Mouse (Mus musculus) cerebellum, adult 11 months (tissue): ENCODE measurements around the gene G530012D18Rik.
"Not testable (repeated sequence)": the region's sequence is repeated elsewhere in the genome, so short reads cannot be mapped to it uniquely, and the experiment has no call there.

ENCODE experiments used
- DNase-seq: peaks from one replicate; pipeline ENCODE4 v3.0.0; 2022

Gene G530012D18Rik

GRCm38 (mm10) chr1:85575376-85575775 lies at the start of gene G530012D18Rik:
Gene G530012D18Rik, plus strand, starts transcription at chr1:85575676.
- DNase-seq = not testable (repeated sequence)

- not testable (repeated sequence) for DNase-seq
These were observed 49.1 kb upstream of the G530012D18Rik start for GRCm38 (mm10) chr1:85526401-85526800.

DNA sequence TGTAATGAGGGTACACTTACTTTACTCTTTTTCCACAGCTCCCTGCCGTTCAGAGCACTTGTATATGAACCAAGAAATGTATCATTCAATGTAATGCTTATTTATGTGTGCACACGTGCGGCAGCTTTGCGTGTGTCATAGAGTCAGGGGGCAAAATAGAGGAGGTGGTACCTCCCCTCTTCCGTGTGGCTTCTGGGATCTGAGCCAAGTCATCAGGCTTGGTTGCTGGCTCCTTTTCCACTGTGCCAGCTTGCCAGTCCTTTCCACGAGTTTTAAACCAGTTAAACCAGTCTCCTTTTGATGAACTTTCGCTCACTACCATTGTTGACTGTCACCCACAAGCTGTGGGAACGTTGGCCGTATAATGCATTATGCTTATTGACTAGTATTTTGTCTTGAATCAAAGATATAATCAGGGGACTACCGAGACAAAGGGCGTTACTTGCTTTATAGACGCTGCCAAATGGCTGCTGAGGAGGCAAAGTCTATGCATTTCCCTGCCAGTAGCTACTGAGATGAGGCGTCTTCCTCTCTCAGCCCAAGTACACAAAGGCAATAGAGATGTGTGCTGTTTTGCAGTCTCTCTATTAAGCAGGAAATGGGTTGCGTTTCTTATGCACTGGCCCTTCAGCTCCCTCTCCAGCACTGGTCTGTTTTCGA lies 46.9 kb upstream of the G530012D18Rik start:
- not testable (repeated sequence) for DNase-seq

DNA sequence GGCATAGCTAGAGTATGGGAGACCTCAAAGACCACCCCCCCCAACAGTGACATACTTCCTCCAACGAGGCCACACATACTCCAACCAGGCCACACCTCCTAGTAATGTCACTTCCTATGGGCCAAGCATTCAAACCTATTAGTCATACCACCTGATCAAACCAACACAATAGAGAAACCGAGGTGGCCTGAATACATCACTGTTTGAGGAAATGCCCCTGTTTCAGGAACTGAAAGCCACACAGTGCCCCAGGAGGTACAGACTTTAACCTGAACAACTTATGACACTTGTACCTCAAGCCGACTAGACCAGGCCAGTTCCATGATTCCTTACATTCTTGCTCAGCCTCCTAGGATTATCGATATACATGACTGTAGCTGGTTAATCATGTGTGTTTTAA lies 31.7 kb upstream of the G530012D18Rik start:
- not testable (repeated sequence) for DNase-seq

DNA sequence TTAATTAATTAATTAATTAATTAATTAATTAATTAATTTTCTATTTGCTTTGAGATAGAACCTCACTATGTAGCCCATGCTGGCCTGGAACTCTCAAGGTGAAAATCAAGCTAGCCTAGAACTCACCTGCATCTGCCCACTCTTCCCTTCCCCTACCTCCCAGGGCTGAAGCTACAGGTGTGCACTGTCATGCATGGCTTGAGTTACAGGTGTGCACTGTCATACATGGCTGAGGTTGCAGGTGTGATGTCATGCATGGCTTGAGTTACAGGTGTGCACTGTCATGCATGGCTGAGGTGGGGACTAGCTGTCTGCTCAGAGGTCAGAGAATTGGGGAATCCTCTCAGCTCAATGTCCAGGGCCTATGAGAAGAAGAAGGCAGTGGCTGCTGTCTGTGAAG lies 29.0 kb upstream of the G530012D18Rik start:
- not testable (repeated sequence) for DNase-seq

DNA sequence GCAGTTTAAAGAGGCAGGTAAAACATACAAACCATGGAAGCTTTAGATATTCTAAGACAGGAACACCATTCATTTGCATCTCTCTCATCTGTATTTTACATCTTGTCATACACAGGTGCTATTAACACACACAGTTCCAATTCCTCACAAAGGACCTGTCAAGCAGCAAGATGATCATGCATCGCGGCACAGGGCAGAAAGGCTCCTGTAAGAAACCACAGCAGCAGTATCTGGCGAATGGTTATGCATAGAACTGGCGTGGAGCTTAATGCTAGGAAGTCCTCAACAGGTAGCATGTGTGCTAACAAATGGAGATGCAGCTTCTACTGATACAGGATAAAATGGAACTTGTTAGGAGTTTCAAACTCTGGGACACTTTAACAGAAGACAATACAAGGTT lies 20.2 kb upstream of the G530012D18Rik start:
- DNase-seq = peak; percentile 2

DNA sequence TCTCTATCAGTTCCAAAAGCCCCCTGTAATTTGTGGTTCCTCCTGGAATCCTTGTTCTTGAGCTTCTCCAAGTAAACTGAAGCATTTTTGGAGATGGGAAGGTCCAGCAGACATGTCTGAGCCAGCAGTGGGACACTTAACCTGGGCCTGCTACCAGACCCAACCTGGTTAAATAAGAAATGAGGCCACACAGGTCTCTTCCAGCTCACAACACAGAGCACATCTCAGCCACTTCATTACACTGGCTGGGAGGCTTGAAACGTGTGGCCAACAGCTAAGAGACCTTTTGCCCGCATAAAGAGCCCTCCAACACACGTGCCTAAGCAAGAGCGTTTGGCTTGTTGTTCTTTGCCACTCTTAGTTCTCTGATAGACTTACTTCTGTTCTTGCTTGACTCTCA lies 1.9 kb upstream of the G530012D18Rik start:
- not testable (repeated sequence) for DNase-seq

- DNase-seq = not testable (repeated sequence)
These were observed 3.0 kb downstream of the G530012D18Rik start for GRCm38 (mm10) chr1:85578372-85579010.

GRCm38 (mm10) chr1:85579199-85580147 lies 4.0 kb downstream of the G530012D18Rik start:
- not testable (repeated sequence) for DNase-seq

- not testable (repeated sequence) for DNase-seq
These were observed 4.7 kb downstream of the G530012D18Rik start for GRCm38 (mm10) chr1:85580148-85580534.

DNA sequence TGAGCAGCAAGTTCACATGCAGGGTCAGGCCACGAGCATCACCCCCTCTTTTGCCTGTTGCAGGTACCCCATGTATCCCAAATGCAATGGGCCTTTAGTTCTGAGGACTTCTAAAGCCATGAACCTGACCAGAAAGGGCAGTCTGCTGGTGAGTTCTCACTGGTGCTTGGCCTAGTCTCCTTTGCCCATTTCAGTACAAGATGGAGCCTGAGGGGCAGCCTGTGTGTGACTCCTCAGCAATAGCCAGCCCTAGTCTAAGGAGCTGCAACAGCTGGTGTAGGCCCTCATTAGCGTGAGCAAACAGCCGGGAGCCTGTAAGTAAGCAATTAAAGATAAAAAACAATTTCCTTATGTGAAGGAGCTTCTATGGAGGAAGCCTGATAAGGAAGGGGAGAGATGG lies 5.1 kb downstream of the G530012D18Rik start:
- DNase-seq = not testable (repeated sequence)

DNA sequence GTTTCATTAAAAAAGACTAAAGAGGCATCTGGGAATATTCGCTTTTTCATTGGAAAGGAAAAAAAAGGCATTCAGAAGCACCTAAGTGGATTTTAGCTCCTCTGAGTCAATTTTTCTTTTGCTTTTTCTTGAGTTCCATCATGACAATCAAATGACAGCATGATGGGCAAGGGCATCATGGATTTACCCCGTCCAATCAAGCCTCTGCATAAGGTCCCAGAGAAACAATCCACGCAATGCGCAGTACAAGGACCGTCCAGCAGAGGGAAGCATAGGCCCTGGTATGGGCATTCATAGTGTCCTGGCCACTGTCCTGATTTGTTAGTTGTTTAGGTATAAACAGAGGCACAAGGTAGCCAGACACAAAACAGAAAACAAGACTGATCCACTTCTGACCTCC lies 6.0 kb downstream of the G530012D18Rik start:
- not testable (repeated sequence) for DNase-seq

- not testable (repeated sequence) for DNase-seq
These were observed 13.2 kb downstream of the G530012D18Rik start for GRCm38 (mm10) chr1:85588697-85589096.

- DNase-seq = not testable (repeated sequence)
These were observed 17.1 kb downstream of the G530012D18Rik start for GRCm38 (mm10) chr1:85592526-85592925.

DNA sequence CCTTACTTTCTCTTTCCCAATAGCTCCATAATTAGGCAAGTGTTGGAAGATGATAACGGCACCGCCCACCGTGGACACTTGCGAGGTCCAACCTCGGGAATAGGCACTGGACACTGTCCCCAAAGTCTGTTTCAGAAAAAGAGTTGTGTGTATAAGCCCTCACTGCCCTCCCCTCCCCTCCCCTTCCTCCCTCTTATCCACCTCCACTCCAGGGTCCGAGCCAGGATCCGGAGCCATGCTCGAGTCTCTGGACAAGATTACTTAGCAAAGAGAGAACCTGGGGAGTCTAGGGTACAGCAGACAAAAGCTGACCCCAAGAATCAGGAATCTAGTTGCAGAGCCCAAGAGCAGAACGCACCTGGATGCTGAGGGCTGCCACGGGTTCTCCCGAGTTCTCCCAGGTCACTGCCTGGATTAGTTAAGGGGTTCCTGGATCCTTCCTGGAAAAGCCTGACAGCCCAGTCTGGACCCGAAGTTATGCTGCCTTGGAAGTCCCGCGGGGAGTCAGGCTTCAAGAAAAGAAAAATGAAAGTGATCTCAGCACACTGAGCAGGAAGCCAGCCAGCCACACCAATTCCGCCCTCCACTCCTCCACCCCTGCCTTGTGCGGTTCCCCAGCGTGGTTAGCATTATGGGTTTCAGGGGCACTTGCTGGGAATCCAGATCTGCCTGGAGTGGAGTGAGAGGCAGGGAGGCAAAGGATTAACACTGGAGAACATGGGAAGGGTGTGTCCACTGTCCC lies 23.0 kb downstream of the G530012D18Rik start, which contains the start of gene Sp110:
Sp110 (minus strand) TSS at position 547 of the 742 bp plus-strand sequence.
- DNase-seq = not testable (repeated sequence)

DNA sequence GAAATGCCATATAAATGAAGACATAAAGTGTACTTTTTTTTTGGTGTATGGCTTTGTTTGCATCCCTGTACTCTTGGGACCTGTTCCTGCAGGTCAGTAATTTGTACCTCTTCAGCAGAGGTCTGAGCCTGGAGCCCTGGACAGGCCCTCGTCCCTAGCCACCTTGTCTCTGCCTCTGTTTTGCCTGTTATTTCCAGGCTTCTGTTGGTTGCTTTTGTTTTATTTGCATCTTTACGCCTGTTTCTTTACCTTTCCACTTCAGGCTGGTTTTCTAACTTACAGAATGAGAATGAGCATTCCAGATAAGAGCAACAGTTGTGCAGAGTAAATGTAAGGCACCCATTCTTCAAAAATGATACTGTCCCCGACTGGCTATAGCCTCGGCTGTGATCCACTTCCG lies 24.6 kb downstream of the G530012D18Rik start, which contains the start of gene Sp140:
Sp140 (plus strand) TSS at position 301 of the 400 bp plus-strand sequence.
- DNase-seq = not testable (repeated sequence)

GRCm38 (mm10) chr1:85600794-85601193 lies 25.3 kb downstream of the G530012D18Rik start:
- DNase-seq = not testable (repeated sequence)

- not testable (repeated sequence) for DNase-seq
These were observed 28.9 kb downstream of the G530012D18Rik start for GRCm38 (mm10) chr1:85604341-85604740.

GRCm38 (mm10) chr1:85608361-85608760 lies 32.9 kb downstream of the G530012D18Rik start:
- not testable (repeated sequence) for DNase-seq

DNA sequence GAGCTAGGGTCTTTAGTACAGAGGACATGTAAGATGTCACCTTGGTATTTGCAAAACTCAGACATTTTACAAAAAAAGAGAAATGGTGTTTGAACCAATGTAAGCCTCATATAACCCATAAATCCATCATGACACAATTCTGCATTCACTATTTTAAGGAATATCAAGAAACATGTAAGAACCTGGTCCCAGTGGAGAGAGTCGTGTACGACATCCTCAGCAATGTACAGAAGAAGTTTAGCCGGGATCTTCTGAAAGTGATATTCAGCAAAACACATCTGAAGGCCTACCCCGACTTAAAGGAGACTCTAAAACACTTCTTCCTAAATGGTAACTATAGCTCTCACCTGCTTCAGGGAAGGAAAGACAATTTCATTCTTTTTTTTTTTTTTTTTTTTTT lies 35.1 kb downstream of the G530012D18Rik start:
- not testable (repeated sequence) for DNase-seq

DNA sequence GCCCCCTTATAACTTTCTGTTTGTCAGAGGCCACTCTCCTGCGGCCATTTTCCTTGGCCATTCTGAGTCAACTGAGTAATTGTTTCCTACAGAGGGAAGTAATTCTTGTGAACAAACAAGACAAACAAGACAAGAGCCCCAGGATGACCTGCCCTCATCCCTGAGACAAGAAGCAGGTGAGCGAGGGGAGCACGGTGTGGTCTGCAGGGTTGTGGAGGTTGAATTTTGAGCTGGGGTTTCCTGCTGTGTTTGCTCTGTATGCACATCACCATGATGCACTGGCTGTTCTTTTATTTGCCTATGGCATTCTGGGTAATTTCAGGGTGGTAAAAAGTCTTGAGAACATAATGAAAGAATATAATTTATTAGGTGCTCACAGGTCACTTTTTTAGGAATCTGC lies 39.6 kb downstream of the G530012D18Rik start:
- DNase-seq = not testable (repeated sequence)

DNA sequence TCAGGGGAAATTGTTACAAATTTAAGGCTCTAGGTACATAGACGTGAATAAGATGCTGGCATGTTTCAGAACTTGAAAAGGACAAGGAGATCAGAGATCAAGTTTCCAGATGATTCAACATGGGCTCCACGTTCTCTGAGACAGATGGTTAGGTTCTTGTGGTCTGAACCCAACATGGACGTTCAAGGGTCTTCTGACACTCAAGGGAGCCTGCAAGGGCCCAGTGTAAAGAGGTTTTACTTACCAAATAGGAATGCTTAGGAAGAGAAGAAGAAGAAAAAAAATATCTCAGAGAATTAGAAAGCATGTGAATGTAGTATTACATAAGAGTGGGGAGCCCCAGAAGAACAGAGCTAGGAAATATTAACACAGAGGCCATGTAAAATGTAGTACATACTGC lies 40.3 kb downstream of the G530012D18Rik start:
- not testable (repeated sequence) for DNase-seq
